Mouse (Mus musculus): Measurements from ENCODE around the gene Gm12789.
"Not testable (repeated sequence)": the region's sequence is repeated elsewhere in the genome, so short reads cannot be mapped to it uniquely, and the experiment has no call there.

Gene Gm12789

GRCm38 (mm10) chr4:101986326-101986725 lies at the start of gene Gm12789:
Gene Gm12789, plus strand, starts transcription at chr4:101986626.
- not testable (repeated sequence) for DNase-seq (ENCODE audit: low spot score in 2 of 2)

GRCm38 (mm10) chr4:101940107-101940506 lies 46.3 kb upstream of the Gm12789 start, which contains the start of gene Gm12794:
Gene Gm12794, plus strand, starts transcription at chr4:101940407.
- DNase-seq (ENCODE audit: low spot score in 2 of 2), result not testable (repeated sequence)

- not testable (repeated sequence) for DNase-seq (ENCODE audit: low spot score in 2 of 2)
Measured at GRCm38 (mm10) chr4:101980949-101981348, 5.5 kb upstream of the Gm12789 start, which contains the start of gene Gm12790. Gene Gm12790, minus strand, starts transcription at chr4:101981049.

DNA sequence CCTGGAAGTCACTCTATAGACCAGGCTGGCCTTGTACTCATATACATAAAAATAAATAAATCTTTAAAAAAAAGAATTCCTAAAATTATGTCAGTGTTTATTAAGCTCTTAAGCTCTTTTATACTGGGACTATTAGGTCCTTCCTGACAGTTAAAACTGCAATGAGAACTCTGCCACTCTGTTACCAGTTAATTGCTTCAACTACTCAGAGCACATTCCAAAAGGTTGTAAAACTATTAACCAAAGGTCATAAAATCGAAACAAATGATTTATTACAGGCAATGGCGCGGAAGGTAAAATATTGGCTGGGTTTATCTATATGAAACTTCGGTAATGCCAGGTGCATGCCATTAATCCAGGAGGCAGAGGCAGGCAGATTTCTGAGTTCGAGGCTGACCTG lies 748 bp upstream of the Gm12789 start:
- DNase-seq (ENCODE audit: low spot score in 2 of 2), result no peak

GRCm38 (mm10) chr4:101997426-101997825 lies 11.0 kb downstream of the Gm12789 start:
- DNase-seq (ENCODE audit: low spot score in 2 of 2), result no peak

DNA sequence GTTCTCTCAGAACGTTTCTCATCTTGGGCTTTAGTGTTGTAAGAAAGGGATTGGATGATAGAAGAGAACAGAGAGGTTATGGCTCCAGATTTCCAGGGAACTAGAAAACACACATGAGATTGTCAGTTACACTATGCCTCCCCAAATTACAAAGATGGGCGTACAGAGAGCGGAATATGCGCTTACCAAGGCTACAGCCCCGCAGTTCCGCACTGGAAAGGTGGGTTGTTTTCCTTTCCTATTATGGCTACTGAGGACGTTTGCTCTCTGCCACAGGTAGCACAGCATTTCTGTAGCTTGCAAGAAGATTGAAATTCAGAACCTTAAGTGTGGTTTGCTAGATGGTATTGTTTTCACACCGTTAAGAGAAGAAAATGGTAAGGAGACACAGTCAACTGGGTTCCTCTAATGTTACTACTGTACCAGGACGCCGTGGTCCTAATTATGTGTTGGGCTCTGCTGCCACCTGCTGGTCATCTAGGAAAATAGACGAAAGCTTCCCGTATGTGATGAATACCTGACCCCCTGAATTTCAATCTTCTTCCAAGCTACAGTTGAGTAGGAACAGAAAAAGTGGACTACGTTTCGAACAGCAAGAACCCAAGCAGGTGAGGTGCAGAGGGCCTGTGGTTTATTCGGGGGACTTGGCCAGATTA lies 12.0 kb downstream of the Gm12789 start:
- DNase-seq (ENCODE audit: low spot score in 2 of 2), result peak; percentile 13 to 65

GRCm38 (mm10) chr4:102026619-102027018 lies 40.2 kb downstream of the Gm12789 start:
- DNase-seq (ENCODE audit: low spot score in 2 of 2), result no peak

All from frontal cortex, postnatal 10 days (tissue).